Mouse (Mus musculus): Measurements from ENCODE around the gene Pirt. TPM values are rescaled to one million over a fixed set of nuclear protein-coding genes. Genes with fewer than 3 reads are reported as not detected.

Pirt gene
- polyA plus RNA-seq, 1 experiment: not detected

GRCm38 (mm10) chr11:66960797-66961196, 49.0 kb downstream of the Pirt start:
- H3K4me2 ChIP-seq (ENCODE audit: low read depth): no peak overlapping the region
- H3K36me3 ChIP-seq (ENCODE audit: control insufficient read depth, insufficient read depth): no peaks in the 10 kb centered on the region
- no peak overlapping the region for H3K4me3 ChIP-seq
- H3K27me3 ChIP-seq (ENCODE audit: control insufficient read depth, insufficient read depth, insufficient read length): no peaks in the 10 kb centered on the region
- H3K79me2 ChIP-seq (ENCODE audit: control insufficient read depth, insufficient read depth): no peaks in the 10 kb centered on the region
- no peak overlapping the region for H3ac ChIP-seq (ENCODE audit: control insufficient read depth, insufficient read length)
- TF ChIP-seq TCF3 (IDR thresholded peaks at IDR 0.05; ENCODE audit: insufficient read length, low read depth) (no peak), MYOD1 (IDR thresholded peaks at IDR 0.05; ENCODE audit: control insufficient read depth in 1 of 3, insufficient read length in 2 of 3, low read depth in 2 of 3) (no peak), MYOG (IDR thresholded peaks at IDR 0.05; ENCODE audit: control insufficient read depth in 1 of 3, insufficient read depth in 1 of 3, insufficient read length in 2 of 3, low read depth in 2 of 3) (no peak), USF1 (IDR thresholded peaks at IDR 0.05; ENCODE audit: low read depth) (no peak), MAX (IDR thresholded peaks at IDR 0.05; ENCODE audit: low read depth) (no peak), TCF12 (IDR thresholded peaks at IDR 0.05; ENCODE audit: insufficient read depth, poor library complexity, severe bottlenecking) (no peak)

GRCm38 (mm10) chr11:66961447-66962176, 49.8 kb downstream of the Pirt start:
- Histone ChIP-seq H3K4me3 (no peak overlapping the region), H3ac (ENCODE audit: control insufficient read depth, insufficient read length) (no peak overlapping the region), H3K36me3 (ENCODE audit: control insufficient read depth, insufficient read depth) (no peaks in the 10 kb centered on the region), H3K27me3 (ENCODE audit: control insufficient read depth, insufficient read depth, insufficient read length) (no peaks in the 10 kb centered on the region), H3K79me2 (ENCODE audit: control insufficient read depth, insufficient read depth) (no peaks in the 10 kb centered on the region), H3K4me2 (ENCODE audit: low read depth) (no peak overlapping the region)
- TF ChIP-seq POLR2A (IDR thresholded peaks at IDR 0.05; ENCODE audit: insufficient read length, low read depth) (no peak), MYOD1 (IDR thresholded peaks at IDR 0.05; ENCODE audit: control insufficient read depth in 1 of 3, insufficient read length in 2 of 3, low read depth in 2 of 3) (no peak), POLR2AphosphoS2 (IDR thresholded peaks at IDR 0.05; ENCODE audit: insufficient read length, low read depth) (no peak), REST (IDR thresholded peaks at IDR 0.05; ENCODE audit: insufficient read depth, insufficient read length) (no peak), SRF (IDR thresholded peaks at IDR 0.05; ENCODE audit: control insufficient read depth, insufficient read length, low read depth) (no peak), MYOG (IDR thresholded peaks at IDR 0.05; ENCODE audit: control insufficient read depth in 1 of 3, insufficient read depth in 1 of 3, insufficient read length in 2 of 3, low read depth in 2 of 3) (no peak), USF1 (IDR thresholded peaks at IDR 0.05; ENCODE audit: low read depth) (no peak), CEBPB (IDR thresholded peaks at IDR 0.05; ENCODE audit: insufficient read depth, poor library complexity, severe bottlenecking) (no peak), TCF3 (IDR thresholded peaks at IDR 0.05; ENCODE audit: insufficient read length, low read depth) (no peak), TCF12 (IDR thresholded peaks at IDR 0.05; ENCODE audit: insufficient read depth, poor library complexity, severe bottlenecking) (no peak), MAX (IDR thresholded peaks at IDR 0.05; ENCODE audit: low read depth) (no peak), E2F4 (IDR thresholded peaks at IDR 0.05; ENCODE audit: insufficient read depth) (no peak)

- Histone ChIP-seq H3ac (ENCODE audit: control insufficient read depth, insufficient read length) (no peak overlapping the region), H3K27me3 (ENCODE audit: control insufficient read depth, insufficient read depth, insufficient read length) (no peaks in the 10 kb centered on the region)
- TF ChIP-seq TCF3 (IDR thresholded peaks at IDR 0.05; ENCODE audit: insufficient read length, low read depth) (no peak), POLR2A (IDR thresholded peaks at IDR 0.05; ENCODE audit: insufficient read length, low read depth) (no peak), REST (IDR thresholded peaks at IDR 0.05; ENCODE audit: insufficient read depth, insufficient read length) (no peak), USF1 (IDR thresholded peaks at IDR 0.05; ENCODE audit: low read depth) (no peak), CEBPB (IDR thresholded peaks at IDR 0.05; ENCODE audit: insufficient read depth, poor library complexity, severe bottlenecking) (no peak), MYOG (IDR thresholded peaks at IDR 0.05; ENCODE audit: control insufficient read depth in 1 of 3, insufficient read depth in 1 of 3, insufficient read length in 2 of 3, low read depth in 2 of 3) (no peak), TCF12 (IDR thresholded peaks at IDR 0.05; ENCODE audit: insufficient read depth, poor library complexity, severe bottlenecking) (no peak), MAX (IDR thresholded peaks at IDR 0.05; ENCODE audit: low read depth) (no peak), POLR2AphosphoS2 (IDR thresholded peaks at IDR 0.05; ENCODE audit: insufficient read length, low read depth) (no peak), SRF (IDR thresholded peaks at IDR 0.05; ENCODE audit: control insufficient read depth, insufficient read length, low read depth) (no peak)
These were observed 51.7 kb downstream of the Pirt start for GRCm38 (mm10) chr11:66963462-66963861.

GRCm38 (mm10) chr11:66966500-66967116, 54.8 kb downstream of the Pirt start:
- no peak for TF ChIP-seq TCF3 (IDR thresholded peaks at IDR 0.05; ENCODE audit: insufficient read length, low read depth)
- TF ChIP-seq MYOD1 (IDR thresholded peaks at IDR 0.05; ENCODE audit: control insufficient read depth in 1 of 3, insufficient read length in 2 of 3, low read depth in 2 of 3): no peak
- no peak for TF ChIP-seq TCF12 (IDR thresholded peaks at IDR 0.05; ENCODE audit: insufficient read depth, poor library complexity, severe bottlenecking)
- no peak for TF ChIP-seq E2F4 (IDR thresholded peaks at IDR 0.05; ENCODE audit: insufficient read depth)
- no peak for TF ChIP-seq POLR2AphosphoS2 (IDR thresholded peaks at IDR 0.05; ENCODE audit: insufficient read length, low read depth)
- no peak for TF ChIP-seq MAX (IDR thresholded peaks at IDR 0.05; ENCODE audit: low read depth)
- TF ChIP-seq USF1 (IDR thresholded peaks at IDR 0.05; ENCODE audit: low read depth): no peak
- TF ChIP-seq MYOG (IDR thresholded peaks at IDR 0.05; ENCODE audit: control insufficient read depth in 1 of 3, insufficient read depth in 1 of 3, insufficient read length in 2 of 3, low read depth in 2 of 3): no peak
- TF ChIP-seq CEBPB (IDR thresholded peaks at IDR 0.05; ENCODE audit: insufficient read depth, poor library complexity, severe bottlenecking): no peak
- no peak for TF ChIP-seq POLR2A (IDR thresholded peaks at IDR 0.05; ENCODE audit: insufficient read length, low read depth)
- no peak for TF ChIP-seq SRF (IDR thresholded peaks at IDR 0.05; ENCODE audit: control insufficient read depth, insufficient read length, low read depth)
- TF ChIP-seq REST (IDR thresholded peaks at IDR 0.05; ENCODE audit: insufficient read depth, insufficient read length): no peak
- H3ac ChIP-seq (ENCODE audit: control insufficient read depth, insufficient read length): no peak overlapping the region
- H3K27me3 ChIP-seq (ENCODE audit: control insufficient read depth, insufficient read depth, insufficient read length): no peaks in the 10 kb centered on the region
- H3K79me2 ChIP-seq (ENCODE audit: control insufficient read depth, insufficient read depth): no peaks in the 10 kb centered on the region
- no peaks in the 10 kb centered on the region for H3K36me3 ChIP-seq (ENCODE audit: control insufficient read depth, insufficient read depth)
- H3K4me3 ChIP-seq: no peak overlapping the region
- no peak overlapping the region for H3K4me2 ChIP-seq (ENCODE audit: low read depth)

More at GRCm38 (mm10) chr11:66963462-66963861, 51.7 kb downstream of the Pirt start:
- no peak overlapping the region for H3K4me3 ChIP-seq
- no peaks in the 10 kb centered on the region for H3K36me3 ChIP-seq (ENCODE audit: control insufficient read depth, insufficient read depth)
- H3K79me2 ChIP-seq (ENCODE audit: control insufficient read depth, insufficient read depth): no peaks in the 10 kb centered on the region
- H3K4me2 ChIP-seq (ENCODE audit: low read depth): no peak overlapping the region

All from myocyte (in vitro differentiated cells).